Mouse (Mus musculus): ENCODE measurements around the gene Ccnq.
"Not testable (repeated sequence)": the region's sequence is repeated elsewhere in the genome, so short reads cannot be mapped to it uniquely, and the experiment has no call there.

Gene Ccnq

GRCm38 (mm10) chr11:78761086-78761485 is 9.6 kb upstream of the Ccnq start:
- DNase-seq = no peak

GRCm38 (mm10) chr11:78755299-78755698 is 3.8 kb upstream of the Ccnq start:
- no peak for DNase-seq

GRCm38 (mm10) chr11:78754177-78754576 is 2.6 kb upstream of the Ccnq start:
- DNase-seq = not testable (repeated sequence)

- DNase-seq = no peak
Measured at GRCm38 (mm10) chr11:78753183-78753582, 1.7 kb upstream of the Ccnq start.

GRCm38 (mm10) chr11:78751843-78752203 is 294 bp upstream of the Ccnq start:
- DNase-seq = no peak

- no peak for DNase-seq
Measured at GRCm38 (mm10) chr11:78746264-78746663, 5.3 kb downstream of the Ccnq start.

- peak; percentile 25 to 50 for DNase-seq
Measured at GRCm38 (mm10) chr11:78745475-78745874, 6.1 kb downstream of the Ccnq start.

GRCm38 (mm10) chr11:78742461-78742860 is 9.1 kb downstream of the Ccnq start:
- no peak for DNase-seq

- no peak for DNase-seq
Measured at GRCm38 (mm10) chr11:78741958-78742357, 9.6 kb downstream of the Ccnq start.

- no peak for DNase-seq
Measured at GRCm38 (mm10) chr11:78739361-78739760, 12.2 kb downstream of the Ccnq start.

GRCm38 (mm10) chr11:78736877-78737408 is 14.6 kb downstream of the Ccnq start:
- DNase-seq = no peak

- no peak for DNase-seq
Measured at GRCm38 (mm10) chr11:78735168-78735567, 16.4 kb downstream of the Ccnq start.

- no peak for DNase-seq
Measured at GRCm38 (mm10) chr11:78732619-78733018, 18.9 kb downstream of the Ccnq start.

- peak; percentile 61 for DNase-seq
Measured at GRCm38 (mm10) chr11:78730902-78731301, 20.6 kb downstream of the Ccnq start.

GRCm38 (mm10) chr11:78728041-78728440 is 23.5 kb downstream of the Ccnq start:
- no peak for DNase-seq

- DNase-seq = no peak
Measured at GRCm38 (mm10) chr11:78726366-78726765, 25.2 kb downstream of the Ccnq start.

- DNase-seq = no peak
Measured at GRCm38 (mm10) chr11:78724792-78725191, 26.7 kb downstream of the Ccnq start.

- no peak for DNase-seq
Measured at GRCm38 (mm10) chr11:78721419-78721818, 30.1 kb downstream of the Ccnq start.

- no peak for DNase-seq
Measured at GRCm38 (mm10) chr11:78717655-78718054, 33.9 kb downstream of the Ccnq start.

GRCm38 (mm10) chr11:78708642-78709041 is 42.9 kb downstream of the Ccnq start:
- peak in 1 of 2 experiments; percentile 31 for DNase-seq

- peak; percentile 10 to 40 for DNase-seq
Measured at GRCm38 (mm10) chr11:78706026-78706425, 45.5 kb downstream of the Ccnq start.

GRCm38 (mm10) chr11:78703085-78703484 is 48.4 kb downstream of the Ccnq start:
- DNase-seq = no peak

GRCm38 (mm10) chr11:78702319-78702718 is 49.2 kb downstream of the Ccnq start:
- DNase-seq = peak in 1 of 2 experiments; percentile 4
